Mouse (Mus musculus): Measurements from ENCODE around the gene Parpbp.

Gene Parpbp

GRCm38 (mm10) chr10:88146707-88147477 is at the start of gene Parpbp, which contains the start of gene Nup37:
Gene Parpbp, minus strand, starts transcription at chr10:88146941.
Gene Nup37, plus strand, starts transcription at chr10:88146992.
- peak; percentile 85 to 87 for DNase-seq

GRCm38 (mm10) chr10:88167438-88168077 is 20.8 kb upstream of the Parpbp start:
- no peak for DNase-seq

- no peak for DNase-seq
Observed at GRCm38 (mm10) chr10:88166158-88166557, 19.4 kb upstream of the Parpbp start.

GRCm38 (mm10) chr10:88162676-88163075 is 15.9 kb upstream of the Parpbp start:
- no peak for DNase-seq

GRCm38 (mm10) chr10:88162096-88162495 is 15.4 kb upstream of the Parpbp start:
- no peak for DNase-seq

- DNase-seq: no peak
Observed at GRCm38 (mm10) chr10:88151658-88152057, 4.9 kb upstream of the Parpbp start.

GRCm38 (mm10) chr10:88150381-88150780 is 3.6 kb upstream of the Parpbp start:
- no peak for DNase-seq

- no peak for DNase-seq
Observed at GRCm38 (mm10) chr10:88146187-88146586, 554 bp downstream of the Parpbp start.

GRCm38 (mm10) chr10:88135630-88136029 is 11.1 kb downstream of the Parpbp start:
- no peak for DNase-seq

GRCm38 (mm10) chr10:88119721-88120120 is 27.0 kb downstream of the Parpbp start:
- DNase-seq: no peak

GRCm38 (mm10) chr10:88113290-88113689 is 33.5 kb downstream of the Parpbp start:
- DNase-seq: no peak

GRCm38 (mm10) chr10:88106169-88106568 is 40.6 kb downstream of the Parpbp start:
- no peak for DNase-seq

GRCm38 (mm10) chr10:88090772-88091171 is 56.0 kb downstream of the Parpbp start, which contains the start of gene Pmch:
Gene Pmch, plus strand, starts transcription at chr10:88091072.
- no peak for DNase-seq

- DNase-seq: no peak
Observed at GRCm38 (mm10) chr10:88067377-88067776, 79.4 kb downstream of the Parpbp start.

- no peak for DNase-seq
Observed at GRCm38 (mm10) chr10:88064872-88065271, 81.9 kb downstream of the Parpbp start.

GRCm38 (mm10) chr10:88063436-88063835 is 83.3 kb downstream of the Parpbp start:
- no peak for DNase-seq

- peak; percentile 9 to 10 for DNase-seq
Observed at GRCm38 (mm10) chr10:88056950-88057649, 89.6 kb downstream of the Parpbp start.

GRCm38 (mm10) chr10:88054233-88054985 is 92.3 kb downstream of the Parpbp start:
- DNase-seq: no peak

GRCm38 (mm10) chr10:88046098-88046771 is 100.5 kb downstream of the Parpbp start:
- DNase-seq: no peak

GRCm38 (mm10) chr10:88044297-88044696 is 102.4 kb downstream of the Parpbp start:
- DNase-seq: no peak
